Mouse (Mus musculus): ENCODE measurements around the gene Trim32.

The Trim32 gene

GRCm38 (mm10) chr4:65604504-65605150, at the start of gene Trim32:
Gene Trim32 (plus strand): TSS chr4:65604986.
- peak; percentile 100 for DNase-seq (ENCODE audit: low spot score)

- no peak for DNase-seq (ENCODE audit: low spot score)
Observed at GRCm38 (mm10) chr4:65565493-65565892, 39.3 kb upstream of the Trim32 start.

GRCm38 (mm10) chr4:65580254-65580653, 24.5 kb upstream of the Trim32 start:
- no peak for DNase-seq (ENCODE audit: low spot score)

- no peak for DNase-seq (ENCODE audit: low spot score)
Observed at GRCm38 (mm10) chr4:65586947-65587346, 17.8 kb upstream of the Trim32 start.

GRCm38 (mm10) chr4:65589780-65590179, 15.0 kb upstream of the Trim32 start:
- DNase-seq (ENCODE audit: low spot score) = no peak

GRCm38 (mm10) chr4:65594601-65595369, 10.0 kb upstream of the Trim32 start:
- DNase-seq (ENCODE audit: low spot score) = no peak

- no peak for DNase-seq (ENCODE audit: low spot score)
Observed at GRCm38 (mm10) chr4:65605151-65605702, 441 bp downstream of the Trim32 start.

GRCm38 (mm10) chr4:65607184-65607631, 2.4 kb downstream of the Trim32 start:
- DNase-seq (ENCODE audit: low spot score) = no peak

GRCm38 (mm10) chr4:65608112-65608511, 3.3 kb downstream of the Trim32 start:
- no peak for DNase-seq (ENCODE audit: low spot score)

- no peak for DNase-seq (ENCODE audit: low spot score)
Observed at GRCm38 (mm10) chr4:65610329-65610728, 5.5 kb downstream of the Trim32 start.

GRCm38 (mm10) chr4:65610896-65611295, 6.1 kb downstream of the Trim32 start:
- no peak for DNase-seq (ENCODE audit: low spot score)

- no peak for DNase-seq (ENCODE audit: low spot score)
Observed at GRCm38 (mm10) chr4:65613135-65613534, 8.3 kb downstream of the Trim32 start.

GRCm38 (mm10) chr4:65620125-65620524, 15.3 kb downstream of the Trim32 start:
- DNase-seq (ENCODE audit: low spot score) = no peak

- no peak for DNase-seq (ENCODE audit: low spot score)
Observed at GRCm38 (mm10) chr4:65638231-65638630, 33.4 kb downstream of the Trim32 start.

- no peak for DNase-seq (ENCODE audit: low spot score)
Observed at GRCm38 (mm10) chr4:65642611-65643010, 37.8 kb downstream of the Trim32 start.

- peak; percentile 80 for DNase-seq (ENCODE audit: low spot score)
Observed at GRCm38 (mm10) chr4:65654723-65655122, 49.9 kb downstream of the Trim32 start.

- no peak for DNase-seq (ENCODE audit: low spot score)
Observed at GRCm38 (mm10) chr4:65663176-65663575, 58.4 kb downstream of the Trim32 start.
